Mouse (Mus musculus) limb, embryonic 12.5 days (tissue): ENCODE data around the gene Ywhaq. TPM values are rescaled to one million over a fixed set of nuclear protein-coding genes. Genes with fewer than 3 reads are reported as not detected.
"Not testable (repeated sequence)": the region's sequence is repeated elsewhere in the genome, so short reads cannot be mapped to it uniquely, and the experiment has no call there.

Source experiments
- ATAC-seq: fragments of 200-750 bp; cut with Nextera tagmentation; 2 replicates; pipeline ENCODE4 v1.8.0; 2017; ENCODE audit warnings: low read depth, moderate TSS enrichment; ENCODE audit not compliant: insufficient number of reproducible peaks, insufficient read depth, low FRiP score, low TSS enrichment
- H3K27ac ChIP-seq: fragments of 300-500 bp; sonication (generic); 2 replicates; pipeline ENCODE4 v1.5.1; 2016; ENCODE audit warnings: mild to moderate bottlenecking, moderate library complexity
- H3K27me3 ChIP-seq: fragments of 300-500 bp; sonication (generic); 2 replicates; pipeline ENCODE4 v1.6.1; 2016; ENCODE audit warnings: mild to moderate bottlenecking, moderate library complexity
- H3K36me3 ChIP-seq: fragments of 300-500 bp; sonication (generic); 2 replicates; pipeline ENCODE4 v1.6.1; 2016; ENCODE audit warnings: mild to moderate bottlenecking, moderate library complexity
- H3K4me1 ChIP-seq: fragments of 300-500 bp; sonication (generic); replicated peaks from 2 replicates; pipeline ENCODE4 v1.6.1; 2016
- H3K4me2 ChIP-seq: fragments of 300-500 bp; sonication (generic); 2 replicates; pipeline ENCODE4 v1.6.1; 2016; ENCODE audit warnings: mild to moderate bottlenecking, moderate library complexity
- H3K4me3 ChIP-seq: fragments of 300-500 bp; sonication (generic); replicated peaks from 2 replicates; pipeline ENCODE4 v1.5.1; 2016; ENCODE audit warnings: mild to moderate bottlenecking
- H3K9ac ChIP-seq: fragments of 300-500 bp; sonication (generic); replicated peaks from 2 replicates; pipeline ENCODE4 v1.6.1; 2016; ENCODE audit warnings: mild to moderate bottlenecking, moderate library complexity
- H3K9me3 ChIP-seq: fragments of 300-500 bp; sonication (generic); 2 replicates; pipeline ENCODE4 v1.6.1; 2016; ENCODE audit warnings: mild to moderate bottlenecking, moderate library complexity
- WGBS: fragments of 180-500 bp; shearing (Covaris S2); methylation state at CpG from one replicate; pipeline ENCODE4 v1.1.7; 2016; 5-methylcytosine and 5-hydroxymethylcytosine counted together
- polyA plus RNA-seq: library from polyadenylated mRNA; unstranded; fragments of >200 nt; fragmentation: Nextera tagmentation; extraction: Ambion mirVana; gene quantifications from 2 replicates; pipeline ENCODE4 v1.2.1, GENCODE M21; 2016

Ywhaq gene
- polyA plus RNA-seq, 1 experiment from 2014 or later: 812 TPM

DNA sequence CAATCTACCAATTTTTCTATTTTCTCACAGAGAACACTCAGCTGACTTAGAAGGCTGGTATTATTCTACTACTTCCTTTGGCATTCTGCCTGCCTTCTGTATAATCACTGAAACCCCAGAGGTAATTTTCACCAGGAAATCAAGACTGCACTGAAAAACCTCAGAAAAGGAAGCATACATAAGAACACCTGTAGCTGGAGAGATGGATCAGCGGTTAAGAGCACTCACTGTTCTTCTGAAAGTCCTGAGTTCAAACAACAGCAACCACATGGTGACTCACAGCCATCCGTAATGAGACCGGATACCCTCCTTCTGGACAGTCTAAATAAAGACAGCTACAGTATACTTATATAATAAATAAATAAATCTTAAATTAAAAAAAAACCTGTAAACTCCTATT is 7.8 kb downstream of the Ywhaq start:
- WGBS: 96% methylated on average over 3 of the region's 3 CpGs
- peaks cover 95% of the 10 kb centered on the region for H3K36me3 ChIP-seq
- ATAC-seq: no peak

DNA sequence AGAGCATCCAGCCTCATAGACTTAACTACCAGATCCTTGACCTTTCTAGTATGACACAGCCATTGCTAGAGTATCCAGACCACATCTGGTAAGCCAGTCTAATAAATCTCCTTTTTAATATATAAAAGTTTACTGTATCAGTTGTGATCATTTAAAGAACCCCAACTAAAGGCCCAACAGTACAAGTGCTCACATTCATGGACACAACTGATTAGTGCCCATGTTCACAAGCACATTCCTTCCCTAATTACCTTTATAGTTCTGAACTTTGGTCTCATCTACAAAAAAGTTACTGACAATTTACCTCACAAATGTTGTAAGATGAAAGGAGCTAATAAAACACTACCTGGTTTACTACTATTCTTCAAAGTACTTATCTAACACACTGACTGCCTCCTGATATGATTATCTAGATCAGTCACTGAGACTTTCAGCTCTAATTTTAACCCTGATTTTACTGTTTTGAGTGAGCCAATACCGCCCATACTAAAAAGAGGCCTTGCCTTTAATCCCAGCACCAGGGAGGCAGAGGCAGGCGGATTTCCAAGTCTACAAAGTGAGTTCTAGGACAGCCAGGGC is 8.6 kb downstream of the Ywhaq start:
- H3K4me1 ChIP-seq: no peaks in the 10 kb centered on the region
- WGBS: 93% methylated on average over 2 of the region's 2 CpGs
- ATAC-seq: no peak
- H3K36me3 ChIP-seq: peaks cover 93% of the 10 kb centered on the region
- H3K4me3 ChIP-seq: no peak overlapping the region
- no peak overlapping the region for H3K4me2 ChIP-seq
- no peak overlapping the region for H3K27ac ChIP-seq
- peaks cover 42% of the 10 kb centered on the region for H3K9me3 ChIP-seq
- no peak overlapping the region for H3K9ac ChIP-seq
- no peaks in the 10 kb centered on the region for H3K27me3 ChIP-seq

More for the DNA sequence above, 7.8 kb downstream of the Ywhaq start:
- no peak overlapping the region for H3K9ac ChIP-seq
- H3K27me3 ChIP-seq: no peaks in the 10 kb centered on the region
- no peak overlapping the region for H3K4me3 ChIP-seq
- H3K4me1 ChIP-seq: no peaks in the 10 kb centered on the region
- H3K9me3 ChIP-seq: peaks cover 42% of the 10 kb centered on the region
- no peak overlapping the region for H3K27ac ChIP-seq
- no peak overlapping the region for H3K4me2 ChIP-seq

- Histone ChIP-seq H3K4me3 (no peak overlapping the region), H3K27ac (no peak overlapping the region), H3K36me3 (peaks cover 82% of the 10 kb centered on the region), H3K9ac (no peak overlapping the region), H3K27me3 (no peaks in the 10 kb centered on the region), H3K9me3 (no peaks in the 10 kb centered on the region), H3K4me1 (no peaks in the 10 kb centered on the region), H3K4me2 (no peak overlapping the region)
- 97% methylated on average over 5 of the region's 5 CpGs for WGBS
- no peak for ATAC-seq
Observed at GRCm38 (mm10) chr12:21402771-21403170, 14.7 kb downstream of the Ywhaq start.

GRCm38 (mm10) chr12:21386201-21386600 is 31.2 kb downstream of the Ywhaq start:
- no peak for ATAC-seq
- Histone ChIP-seq H3K4me1 (no peaks in the 10 kb centered on the region), H3K36me3 (peaks cover 42% of the 10 kb centered on the region), H3K4me3 (no peak overlapping the region), H3K9ac (no peak overlapping the region), H3K27ac (no peak overlapping the region), H3K27me3 (no peaks in the 10 kb centered on the region), H3K9me3 (no peaks in the 10 kb centered on the region), H3K4me2 (no peak overlapping the region)
- 93% methylated on average over 2 of the region's 2 CpGs for WGBS

DNA sequence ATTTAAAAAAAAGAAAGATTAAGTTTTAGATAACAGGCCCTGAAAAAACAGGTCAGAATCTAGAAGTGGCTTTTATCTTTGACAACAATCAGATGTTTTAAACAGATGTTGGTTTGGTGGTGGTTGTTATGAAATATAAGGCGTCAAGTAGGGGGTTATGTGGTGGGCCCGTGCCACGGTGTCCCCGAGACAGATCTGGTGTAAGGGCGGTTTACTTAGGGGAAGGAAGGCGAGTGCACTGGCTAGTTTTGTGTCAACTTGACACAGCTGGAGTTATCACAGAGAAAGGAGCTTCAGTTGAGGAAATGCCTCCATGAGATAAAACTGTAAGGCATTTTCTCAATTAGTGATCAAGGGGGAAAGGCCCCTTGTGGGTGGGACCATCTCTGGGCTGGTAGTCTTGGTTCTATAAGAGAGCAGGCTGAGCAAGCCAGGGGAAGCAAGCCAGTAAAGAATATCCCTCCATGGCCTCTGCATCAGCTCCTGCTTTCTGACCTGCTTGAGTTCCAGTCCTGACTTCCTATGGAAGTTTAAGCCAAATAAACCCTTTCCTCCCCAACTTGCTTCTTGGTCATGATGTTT is 38.6 kb downstream of the Ywhaq start:
- H3K9me3 ChIP-seq, H3K27ac ChIP-seq, H3K27me3 ChIP-seq, H3K4me2 ChIP-seq, ATAC-seq, H3K4me3 ChIP-seq, H3K4me1 ChIP-seq, H3K36me3 ChIP-seq, H3K9ac ChIP-seq: not testable (repeated sequence)
- 74% methylated on average over 6 of the region's 6 CpGs for WGBS

GRCm38 (mm10) chr12:21375376-21376157 is 41.9 kb downstream of the Ywhaq start:
- no peaks in the 10 kb centered on the region for H3K9me3 ChIP-seq
- no peak overlapping the region for H3K4me2 ChIP-seq
- WGBS: 42% methylated on average over 3 of the region's 3 CpGs
- ATAC-seq: no peak
- H3K36me3 ChIP-seq: no peaks in the 10 kb centered on the region
- no peaks in the 10 kb centered on the region; the same call in 1 of the 2 replicates for H3K4me1 ChIP-seq
- no peaks in the 10 kb centered on the region for H3K27me3 ChIP-seq
- no peak overlapping the region for H3K9ac ChIP-seq
- H3K4me3 ChIP-seq: no peak overlapping the region
- H3K27ac ChIP-seq: no peak overlapping the region

GRCm38 (mm10) chr12:21373820-21374475 is 43.5 kb downstream of the Ywhaq start:
- peak overlapping the region; percentile 73 for H3K4me2 ChIP-seq
- peak overlapping the region; percentile 66 for H3K4me3 ChIP-seq
- peak overlapping the region; percentile 83 for H3K9ac ChIP-seq
- H3K4me1 ChIP-seq: no peaks in the 10 kb centered on the region; the same call in 1 of the 2 replicates
- 6% methylated on average over 24 of the region's 24 CpGs for WGBS
- no peak; the same call in 1 of the 2 replicates for ATAC-seq
- H3K36me3 ChIP-seq: no peaks in the 10 kb centered on the region
- H3K27ac ChIP-seq: peak overlapping the region; percentile 96
- H3K27me3 ChIP-seq: no peaks in the 10 kb centered on the region
- H3K9me3 ChIP-seq: no peaks in the 10 kb centered on the region

- H3K9ac ChIP-seq: peak within 1 kb of the TSS; percentile 83
- H3K27ac ChIP-seq: peak within 1 kb of the TSS; percentile 96
- under 1% methylated on average over 55 of the region's 55 CpGs for WGBS
- no peaks in the 10 kb centered on the region for H3K9me3 ChIP-seq
- H3K27me3 ChIP-seq: no peaks in the 10 kb centered on the region
- no peaks in the 10 kb centered on the region; the same call in 1 of the 2 replicates for H3K4me1 ChIP-seq
- peak; percentile 96 for ATAC-seq
- peak within 1 kb of the TSS; percentile 73 for H3K4me2 ChIP-seq
- H3K36me3 ChIP-seq: no peaks in the 10 kb centered on the region
- peak within 1 kb of the TSS; percentile 66 for H3K4me3 ChIP-seq
Observed at GRCm38 (mm10) chr12:21373100-21373819, 44.2 kb downstream of the Ywhaq start, which contains the start of gene Adam17. Gene Adam17, minus strand, starts transcription at chr12:21373632.

GRCm38 (mm10) chr12:21370035-21370611 is 47.3 kb downstream of the Ywhaq start:
- no peak overlapping the region for H3K4me3 ChIP-seq
- H3K4me1 ChIP-seq: no peaks in the 10 kb centered on the region; the same call in 1 of the 2 replicates
- H3K27me3 ChIP-seq: no peaks in the 10 kb centered on the region
- no peaks in the 10 kb centered on the region for H3K36me3 ChIP-seq
- 88% methylated on average over 1 of the region's 1 CpGs for WGBS
- ATAC-seq: no peak
- no peak overlapping the region for H3K9ac ChIP-seq
- no peak overlapping the region for H3K4me2 ChIP-seq
- no peaks in the 10 kb centered on the region for H3K9me3 ChIP-seq
- H3K27ac ChIP-seq: no peak overlapping the region

DNA sequence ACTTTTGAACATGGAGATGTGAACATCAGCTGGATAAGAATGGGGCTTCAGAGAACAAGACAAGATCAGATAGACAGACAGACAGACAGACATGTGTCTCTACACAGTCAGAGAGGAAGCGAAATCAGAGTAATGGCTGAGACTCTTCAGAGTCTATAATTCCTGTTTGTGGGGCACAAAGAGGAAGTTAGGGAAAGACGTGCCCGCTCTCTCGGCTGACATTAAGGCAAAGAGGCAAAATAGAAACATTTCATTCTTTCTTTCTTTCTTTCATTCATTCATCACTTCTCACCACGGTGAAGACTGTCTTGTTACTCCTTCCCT is 48.4 kb downstream of the Ywhaq start:
- WGBS: 93% methylated on average over 5 of the region's 5 CpGs
- H3K4me1 ChIP-seq: no peaks in the 10 kb centered on the region; the same call in 1 of the 2 replicates
- H3K27me3 ChIP-seq: no peaks in the 10 kb centered on the region
- no peak for ATAC-seq
- no peak overlapping the region for H3K9ac ChIP-seq
- no peaks in the 10 kb centered on the region for H3K36me3 ChIP-seq
- no peak overlapping the region for H3K27ac ChIP-seq
- no peaks in the 10 kb centered on the region for H3K9me3 ChIP-seq
- H3K4me2 ChIP-seq: no peak overlapping the region
- no peak overlapping the region for H3K4me3 ChIP-seq
